Mouse (Mus musculus): Measurements from ENCODE around the gene Htr5a.

The Htr5a gene

DNA sequence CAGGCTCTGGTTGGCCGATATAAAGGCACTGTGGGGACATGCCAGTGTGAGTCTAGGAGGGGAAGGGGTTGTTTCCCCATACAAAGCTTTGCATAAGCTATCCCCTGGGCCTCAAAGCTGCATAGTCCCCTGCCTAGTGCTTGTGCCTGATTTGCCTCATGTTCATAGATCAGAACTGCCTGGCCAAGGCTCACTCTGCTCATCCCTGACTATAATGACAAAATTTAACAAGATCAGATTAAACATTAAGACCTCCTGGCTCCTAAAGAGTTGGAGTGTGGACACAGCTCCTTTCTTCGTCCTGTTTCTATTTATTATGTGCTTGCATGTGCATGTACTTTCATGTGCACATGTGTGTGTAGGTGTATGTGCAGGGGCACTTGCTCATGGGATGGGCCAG, 39.3 kb downstream of the Htr5a start:
- no peak for DNase-seq (ENCODE audit: low spot score in 2 of 2)

- DNase-seq (ENCODE audit: low spot score in 2 of 2), result no peak
Measured at GRCm38 (mm10) chr5:27888080-27888479, 46.1 kb downstream of the Htr5a start.

GRCm38 (mm10) chr5:27895961-27896360, 54.0 kb downstream of the Htr5a start:
- no peak for DNase-seq (ENCODE audit: low spot score in 2 of 2)

DNA sequence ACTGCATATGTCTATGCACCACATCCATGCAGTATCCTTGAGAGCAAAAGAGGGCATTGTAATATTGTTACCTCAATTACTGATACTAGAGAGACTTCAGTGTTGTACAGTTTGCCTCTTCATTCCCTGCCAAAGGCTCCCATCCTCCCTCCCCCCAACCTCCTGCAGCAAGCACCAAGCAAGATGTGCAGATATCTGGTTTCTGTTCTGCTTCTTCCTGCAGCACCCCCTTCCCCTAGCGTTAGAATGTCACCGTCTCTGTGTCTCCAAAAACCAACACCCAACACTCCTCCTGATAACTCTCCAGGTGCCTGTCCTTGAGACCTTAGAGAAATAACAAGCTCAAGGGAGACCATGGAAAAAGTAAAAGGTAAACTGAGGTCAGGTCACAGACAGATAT, 57.8 kb downstream of the Htr5a start:
- DNase-seq (ENCODE audit: low spot score in 2 of 2), result no peak

DNA sequence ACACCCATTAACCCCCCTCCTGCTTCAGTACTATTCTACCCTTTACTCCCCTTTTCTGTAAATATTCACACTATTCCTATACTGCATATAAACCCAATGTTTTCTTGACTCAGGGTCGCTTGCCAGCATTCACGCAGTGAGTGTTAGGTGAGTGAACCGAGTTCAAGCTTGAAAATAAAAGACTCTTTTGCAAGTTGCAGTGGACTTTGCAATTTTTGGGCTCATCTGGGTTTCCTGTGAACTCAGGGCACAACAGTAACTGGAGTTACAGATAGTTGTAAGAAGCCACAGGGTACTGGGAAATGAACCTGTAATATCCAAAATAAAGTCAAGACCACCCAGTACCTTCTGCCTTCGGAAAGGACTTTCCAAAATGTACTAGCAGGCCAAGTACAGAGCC, 58.2 kb downstream of the Htr5a start:
- no peak for DNase-seq (ENCODE audit: low spot score in 2 of 2)

All from right cerebral cortex, adult 2 months (tissue).